Mouse (Mus musculus): ENCODE data around the gene Plekhg3.

The Plekhg3 gene

GRCm38 (mm10) chr12:76530580-76531139, at the start of gene Plekhg3:
Plekhg3 (plus strand) TSS chr12:76530891.
- DNase-seq (ENCODE audit: low spot score in 2 of 2), result no peak

GRCm38 (mm10) chr12:76482446-76482845, 48.2 kb upstream of the Plekhg3 start:
- DNase-seq (ENCODE audit: low spot score in 2 of 2), result no peak

GRCm38 (mm10) chr12:76482948-76483347, 47.7 kb upstream of the Plekhg3 start:
- DNase-seq (ENCODE audit: low spot score in 2 of 2), result no peak

GRCm38 (mm10) chr12:76484881-76485280, 45.8 kb upstream of the Plekhg3 start:
- no peak for DNase-seq (ENCODE audit: low spot score in 2 of 2)

- no peak for DNase-seq (ENCODE audit: low spot score in 2 of 2)
Observed at GRCm38 (mm10) chr12:76485381-76485780, 45.3 kb upstream of the Plekhg3 start.

- DNase-seq (ENCODE audit: low spot score in 2 of 2), result no peak
Observed at GRCm38 (mm10) chr12:76486943-76487342, 43.7 kb upstream of the Plekhg3 start.

GRCm38 (mm10) chr12:76490798-76491197, 39.9 kb upstream of the Plekhg3 start:
- DNase-seq (ENCODE audit: low spot score in 2 of 2), result no peak

GRCm38 (mm10) chr12:76493462-76493861, 37.2 kb upstream of the Plekhg3 start:
- no peak for DNase-seq (ENCODE audit: low spot score in 2 of 2)

- DNase-seq (ENCODE audit: low spot score in 2 of 2), result no peak
Observed at GRCm38 (mm10) chr12:76495381-76495780, 35.3 kb upstream of the Plekhg3 start.

- DNase-seq (ENCODE audit: low spot score in 2 of 2), result peak in 1 of 2 experiments; percentile 47
Observed at GRCm38 (mm10) chr12:76496324-76496723, 34.4 kb upstream of the Plekhg3 start.

- no peak for DNase-seq (ENCODE audit: low spot score in 2 of 2)
Observed at GRCm38 (mm10) chr12:76499276-76499675, 31.4 kb upstream of the Plekhg3 start.

- no peak for DNase-seq (ENCODE audit: low spot score in 2 of 2)
Observed at GRCm38 (mm10) chr12:76500055-76500454, 30.6 kb upstream of the Plekhg3 start.

GRCm38 (mm10) chr12:76500896-76501295, 29.8 kb upstream of the Plekhg3 start:
- no peak for DNase-seq (ENCODE audit: low spot score in 2 of 2)

- DNase-seq (ENCODE audit: low spot score in 2 of 2), result no peak
Observed at GRCm38 (mm10) chr12:76502981-76503380, 27.7 kb upstream of the Plekhg3 start.

- peak in 1 of 2 experiments; percentile 28 for DNase-seq (ENCODE audit: low spot score in 2 of 2)
Observed at GRCm38 (mm10) chr12:76506522-76506921, 24.2 kb upstream of the Plekhg3 start.

- DNase-seq (ENCODE audit: low spot score in 2 of 2), result no peak
Observed at GRCm38 (mm10) chr12:76507791-76508190, 22.9 kb upstream of the Plekhg3 start.

- no peak for DNase-seq (ENCODE audit: low spot score in 2 of 2)
Observed at GRCm38 (mm10) chr12:76508909-76509440, 21.7 kb upstream of the Plekhg3 start.

- peak in 1 of 2 experiments; percentile 53 for DNase-seq (ENCODE audit: low spot score in 2 of 2)
Observed at GRCm38 (mm10) chr12:76512731-76513130, 18.0 kb upstream of the Plekhg3 start.

- DNase-seq (ENCODE audit: low spot score in 2 of 2), result no peak
Observed at GRCm38 (mm10) chr12:76514842-76515241, 15.8 kb upstream of the Plekhg3 start.

- DNase-seq (ENCODE audit: low spot score in 2 of 2), result no peak
Observed at GRCm38 (mm10) chr12:76518000-76518399, 12.7 kb upstream of the Plekhg3 start.

GRCm38 (mm10) chr12:76518909-76519842, 11.5 kb upstream of the Plekhg3 start:
- DNase-seq (ENCODE audit: low spot score in 2 of 2), result no peak

- DNase-seq (ENCODE audit: low spot score in 2 of 2), result no peak
Observed at GRCm38 (mm10) chr12:76523654-76524053, 7.0 kb upstream of the Plekhg3 start.

- DNase-seq (ENCODE audit: low spot score in 2 of 2), result no peak
Observed at GRCm38 (mm10) chr12:76524915-76525314, 5.8 kb upstream of the Plekhg3 start.
